In the genomic region with DNA sequence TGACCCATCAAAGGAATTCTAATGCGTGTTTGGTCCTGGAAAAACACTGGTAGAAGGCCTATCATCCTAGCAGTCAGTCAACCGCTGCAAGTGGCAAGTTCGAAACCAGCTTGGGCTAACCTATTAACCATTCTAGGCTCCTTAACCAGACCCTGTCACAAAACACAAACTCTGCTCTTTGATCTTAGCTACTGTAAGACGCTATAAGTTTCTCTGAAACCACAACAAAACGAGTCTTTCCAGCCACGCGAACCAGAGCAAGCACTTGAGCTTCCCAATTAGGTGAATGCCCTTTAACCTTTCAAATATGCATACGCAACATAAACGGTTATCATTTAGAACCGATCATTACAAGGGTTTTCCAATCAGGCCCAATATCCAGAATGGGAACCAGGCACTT, we compare ENCODE assay signal across 8 mouse cellular contexts. TPM values are rescaled to one million over a fixed set of nuclear protein-coding genes. Genes with fewer than 3 reads are reported as not detected.
DNase-seq lines count a peak whose midpoint lies in the region; ATAC-seq and TF ChIP-seq lines count a peak whose summit lies in the region.

No protein-coding gene starts in this region.

- no peak for TF ChIP-seq CTCF in bone marrow, adult 2 months (IDR thresholded peaks at IDR 0.05; ENCODE audit: control insufficient read depth, insufficient read depth, low read length)

- peak overlapping the region; percentile 99; the same call in 1 of the 2 replicates for H3K27ac ChIP-seq in bone marrow, adult 2 months (ENCODE audit: control insufficient read depth, insufficient read depth, low read depth, low read length, poor library complexity)
- H3K27ac ChIP-seq in hindbrain, embryonic 14.5 days: peak overlapping the region; percentile 95
- peak overlapping the region; percentile 92 for H3K27ac ChIP-seq in midbrain, embryonic 15.5 days

- H3K4me1 ChIP-seq in bone marrow, adult 2 months (ENCODE audit: control insufficient read depth, insufficient read depth, low read length): peaks cover 3% of the 10 kb centered on the region
- peaks cover 40% of the 10 kb centered on the region for H3K4me1 ChIP-seq in hindbrain, embryonic 14.5 days (replicated peaks; ENCODE audit: control insufficient read depth, insufficient read depth, low read length)
- peaks cover 38% of the 10 kb centered on the region for H3K4me1 ChIP-seq in midbrain, embryonic 15.5 days

- H3K9me3 ChIP-seq in hindbrain, embryonic 14.5 days (ENCODE audit: control insufficient read depth, low read length): no peaks in the 10 kb centered on the region
- no peaks in the 10 kb centered on the region for H3K9me3 ChIP-seq in midbrain, embryonic 15.5 days

- H3K36me3 ChIP-seq in hindbrain, embryonic 14.5 days (replicated peaks; ENCODE audit: control insufficient read depth, insufficient read depth): peaks cover 10% of the 10 kb centered on the region; the same call in 1 of the 2 replicates
- no peaks in the 10 kb centered on the region for H3K36me3 ChIP-seq in midbrain, embryonic 15.5 days (replicated peaks)

- peak; percentile 58 for DNase-seq in kidney, adult 9 months
- no peak for DNase-seq in kidney, postnatal 4 days
- no peak for DNase-seq in hindbrain, embryonic 14.5 days (ENCODE audit: low spot score)
- no peak for DNase-seq in embryo, embryonic 11 days
- DNase-seq in embryo, embryonic 10 days (ENCODE audit: low spot score): no peak

- peak overlapping the region; percentile 98 for H3K9ac ChIP-seq in hindbrain, embryonic 14.5 days
- H3K9ac ChIP-seq in midbrain, embryonic 15.5 days: peak overlapping the region; percentile 87

- ATAC-seq in hindbrain, embryonic 14.5 days (ENCODE audit: low FRiP score): no peak
- ATAC-seq in midbrain, embryonic 15.5 days (replicated peaks): peak; percentile 1; the same call in 1 of the 2 replicates
- ATAC-seq in frontal cortex, adult (ENCODE audit: low TSS enrichment): no peak

- no peak for TF ChIP-seq POLR2A in bone marrow, adult 2 months (IDR thresholded peaks at IDR 0.05; ENCODE audit: borderline replicate concordance, control insufficient read depth, low read depth, low read length)

- H3K4me3 ChIP-seq in bone marrow, adult 2 months (replicated peaks; ENCODE audit: control insufficient read depth, low read depth, low read length): peak overlapping the region; percentile 87
- peak overlapping the region; percentile 79 for H3K4me3 ChIP-seq in hindbrain, embryonic 14.5 days (replicated peaks; ENCODE audit: low read length)
- H3K4me3 ChIP-seq in midbrain, embryonic 15.5 days: peak overlapping the region; percentile 68

- peak overlapping the region; percentile 88 for H3K4me2 ChIP-seq in hindbrain, embryonic 14.5 days (replicated peaks)
- peak overlapping the region; percentile 67 for H3K4me2 ChIP-seq in midbrain, embryonic 15.5 days

- 25% methylated on average over 10 of the region's 10 CpGs for WGBS in bone marrow, adult 2 months
- 68% methylated on average over 10 of the region's 10 CpGs for WGBS in hindbrain, embryonic 14.5 days
- WGBS in midbrain, embryonic 15.5 days: 64% methylated on average over 10 of the region's 10 CpGs

- no peaks in the 10 kb centered on the region for H3K27me3 ChIP-seq in hindbrain, embryonic 14.5 days (ENCODE audit: control insufficient read depth, insufficient read depth, low read length)
- H3K27me3 ChIP-seq in midbrain, embryonic 15.5 days (replicated peaks): no peaks in the 10 kb centered on the region

RNA-seq across cellular contexts. Expression of a gene that starts 33.7 kb away (rescaled TPM):
- polyA plus RNA-seq in bone marrow, adult 2 months (2011; ENCODE audit: insufficient read depth, insufficient read length, low replicate concordance, missing spikeins): 5.6 and 14.8 TPM in 2 replicates
- 46.9 and 52.2 TPM in 2 replicates for polyA plus RNA-seq in hindbrain, embryonic 14.5 days (2014; fragmentation: Nextera tagmentation; extraction: Ambion mirVana)
- 57.2 and 59.2 TPM in 2 replicates for polyA plus RNA-seq in midbrain, embryonic 15.5 days (2015; fragmentation: Nextera tagmentation; extraction: Ambion mirVana)
